Mouse (Mus musculus) intestine, embryonic 15.5 days (tissue): ENCODE data around the gene Aak1. TPM values are rescaled to one million over a fixed set of nuclear protein-coding genes. Genes with fewer than 3 reads are reported as not detected.
"Not testable (repeated sequence)": the region's sequence is repeated elsewhere in the genome, so short reads cannot be mapped to it uniquely, and the experiment has no call there.

Source experiments
- ATAC-seq: fragments of 200-750 bp; cut with Nextera tagmentation; 2 replicates; pipeline ENCODE4 v1.8.0; 2017; ENCODE audit warnings: moderate TSS enrichment, moderate library complexity
- H3K27ac ChIP-seq: fragments of 300-500 bp; sonication (generic); 2 replicates; pipeline ENCODE4 v1.5.1; 2015; ENCODE audit warnings: mild to moderate bottlenecking, inconsistent platforms
- H3K27me3 ChIP-seq: fragments of 300-500 bp; sonication (generic); replicated peaks from 2 replicates; pipeline ENCODE4 v1.6.1; 2015; ENCODE audit warnings: inconsistent platforms
- H3K36me3 ChIP-seq: fragments of 300-500 bp; sonication (generic); 2 replicates; pipeline ENCODE4 v1.6.1; 2015; ENCODE audit warnings: inconsistent platforms
- H3K4me1 ChIP-seq: fragments of 300-500 bp; sonication (generic); replicated peaks from 2 replicates; pipeline ENCODE4 v1.6.1; 2015; ENCODE audit warnings: inconsistent platforms
- H3K4me2 ChIP-seq: fragments of 300-500 bp; sonication (generic); replicated peaks from 2 replicates; pipeline ENCODE4 v1.6.1; 2015; ENCODE audit warnings: mild to moderate bottlenecking, inconsistent platforms
- H3K4me3 ChIP-seq: fragments of 300-500 bp; sonication (generic); replicated peaks from 2 replicates; pipeline ENCODE4 v1.5.1; 2015; ENCODE audit warnings: inconsistent platforms
- H3K9ac ChIP-seq: fragments of 300-500 bp; sonication (generic); 2 replicates; pipeline ENCODE4 v1.6.1; 2015; ENCODE audit warnings: inconsistent platforms
- H3K9me3 ChIP-seq: fragments of 300-500 bp; sonication (generic); 2 replicates; pipeline ENCODE4 v1.6.1; 2016; ENCODE audit warnings: inconsistent platforms
- WGBS: fragments of 180-500 bp; shearing (Covaris S2); methylation state at CpG from one replicate; pipeline ENCODE4 v1.1.7; 2015; 5-methylcytosine and 5-hydroxymethylcytosine counted together
- polyA plus RNA-seq: library from polyadenylated mRNA; unstranded; fragments of >200 nt; fragmentation: Nextera tagmentation; extraction: Ambion mirVana; gene quantifications from 2 replicates; pipeline ENCODE4 v1.2.1, GENCODE M21; 2015

The Aak1 gene
- polyA plus RNA-seq, 1 experiment from 2014 or later: 14.8 TPM

DNA sequence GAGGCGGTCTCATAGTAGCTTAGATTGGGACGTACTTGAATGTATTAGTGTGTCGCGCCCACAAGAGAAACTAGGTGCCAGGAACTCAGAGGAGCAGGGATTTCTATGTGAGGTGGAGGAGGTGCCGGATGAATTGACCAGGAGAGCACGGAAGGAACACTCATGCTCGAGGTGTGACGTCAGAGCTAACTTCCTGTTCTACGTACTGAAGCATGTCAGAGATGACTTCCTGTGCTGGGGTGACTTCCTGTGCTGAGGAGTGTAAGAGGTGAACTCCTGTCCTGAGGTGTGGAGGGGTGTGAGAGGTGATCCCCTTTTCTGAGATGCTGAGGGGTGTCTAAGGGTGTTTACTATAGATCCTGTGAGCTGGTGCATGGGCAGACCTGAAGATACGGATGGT is 22.5 kb downstream of the Aak1 start:
- Histone ChIP-seq H3K9ac (no peak overlapping the region), H3K9me3 (no peaks in the 10 kb centered on the region), H3K36me3 (no peaks in the 10 kb centered on the region; the same call in 1 of the 2 replicates), H3K4me3 (no peak overlapping the region), H3K27me3 (no peaks in the 10 kb centered on the region), H3K27ac (no peak overlapping the region), H3K4me1 (0 out of 2 replicates have a peak, but pooled peaks cover 2% of the 10 kb centered on the region), H3K4me2 (no peak overlapping the region)
- no peak for ATAC-seq
- WGBS: 91% methylated on average over 10 of the region's 10 CpGs

DNA sequence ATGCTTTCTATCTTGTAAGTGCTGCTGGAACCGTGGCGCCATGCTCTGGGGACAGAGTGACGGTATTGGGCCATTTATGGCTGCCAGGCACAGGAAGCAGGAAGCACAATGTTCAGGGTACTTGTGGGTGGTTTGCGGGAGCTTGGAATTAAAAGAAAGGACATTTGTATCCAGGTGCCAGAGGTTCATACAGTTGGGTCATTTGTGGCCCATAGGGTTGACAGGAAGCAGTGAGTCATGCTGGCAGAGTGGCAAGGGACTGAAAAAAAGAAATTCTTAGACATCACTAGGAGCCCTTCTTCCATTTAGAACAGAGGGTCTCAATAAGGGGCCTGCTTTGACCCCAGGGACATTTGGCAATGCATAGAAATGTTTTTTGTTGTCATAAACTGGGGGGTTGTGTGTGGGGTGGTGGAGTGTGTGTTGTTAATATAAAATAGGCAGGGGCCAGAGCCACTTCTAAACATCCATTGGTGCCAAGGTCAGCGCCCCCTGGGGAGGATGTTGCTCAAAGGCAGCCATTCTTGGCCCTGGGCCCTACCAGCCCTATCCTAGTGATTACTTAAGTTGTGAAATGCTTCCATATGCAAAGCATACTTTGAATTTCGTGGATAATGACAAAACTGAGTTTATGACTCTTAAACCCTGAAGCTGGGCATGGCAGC is 25.5 kb downstream of the Aak1 start:
- no peak for ATAC-seq
- H3K9ac ChIP-seq: no peak overlapping the region

DNA sequence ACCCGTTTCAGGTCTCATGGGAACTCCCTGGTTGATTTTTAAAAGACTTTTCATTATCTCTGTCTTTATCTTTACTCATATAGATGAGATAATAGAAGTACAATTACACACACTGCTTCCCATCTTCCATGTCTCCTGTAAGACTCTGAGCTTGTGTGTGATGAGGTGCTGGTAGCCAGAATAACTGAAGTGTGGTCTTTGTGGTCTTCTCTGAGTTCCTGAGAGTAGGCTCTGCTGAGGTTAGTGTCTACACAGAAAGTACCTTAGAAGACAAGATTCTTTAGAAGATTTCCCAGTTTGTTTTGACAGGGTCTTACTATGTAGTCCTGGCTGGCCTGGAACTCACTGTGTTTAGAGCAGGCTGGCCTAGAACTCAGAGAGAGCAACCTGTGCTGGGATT is 27.1 kb downstream of the Aak1 start:
- Histone ChIP-seq H3K4me3 (no peak overlapping the region), H3K27ac (no peak overlapping the region), H3K4me1 (no peaks in the 10 kb centered on the region), H3K36me3 (no peaks in the 10 kb centered on the region; the same call in 1 of the 2 replicates), H3K4me2 (no peak overlapping the region), H3K27me3 (no peaks in the 10 kb centered on the region), H3K9me3 (no peaks in the 10 kb centered on the region), H3K9ac (no peak overlapping the region)
- WGBS: 50% methylated on average over 1 of the region's 1 CpGs
- ATAC-seq: no peak

More for the DNA sequence above, 25.5 kb downstream of the Aak1 start:
- H3K4me1 ChIP-seq: no peaks in the 10 kb centered on the region
- H3K4me3 ChIP-seq: no peak overlapping the region
- H3K9me3 ChIP-seq: no peaks in the 10 kb centered on the region
- WGBS: 78% methylated on average over 6 of the region's 6 CpGs
- H3K4me2 ChIP-seq: no peak overlapping the region
- H3K27me3 ChIP-seq: no peaks in the 10 kb centered on the region
- H3K27ac ChIP-seq: no peak overlapping the region
- H3K36me3 ChIP-seq: no peaks in the 10 kb centered on the region; the same call in 1 of the 2 replicates

DNA sequence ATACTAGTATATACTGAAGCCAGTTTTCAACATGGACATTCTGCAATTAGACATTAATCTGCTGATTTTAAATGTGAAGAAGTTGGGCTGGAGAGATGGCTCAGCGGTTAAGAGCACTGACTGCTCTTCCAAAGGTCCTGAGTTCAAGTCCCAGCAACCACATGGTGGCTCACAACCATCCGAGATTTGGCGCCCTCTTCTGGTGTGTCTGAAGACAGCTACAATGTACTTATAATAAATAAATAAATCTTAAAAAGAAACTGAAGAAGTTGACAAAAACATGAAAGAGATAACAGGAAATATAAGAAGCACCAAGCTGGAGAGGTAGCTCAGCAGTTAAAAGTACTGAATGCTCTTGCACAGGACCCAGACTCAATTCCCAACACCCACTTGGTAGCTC is 29.3 kb downstream of the Aak1 start:
- not testable (repeated sequence) for ATAC-seq, H3K4me2 ChIP-seq, H3K9ac ChIP-seq, H3K27ac ChIP-seq, H3K27me3 ChIP-seq, H3K9me3 ChIP-seq, H3K4me1 ChIP-seq, H3K4me3 ChIP-seq, H3K36me3 ChIP-seq
- 80% methylated on average over 3 of the region's 3 CpGs for WGBS

DNA sequence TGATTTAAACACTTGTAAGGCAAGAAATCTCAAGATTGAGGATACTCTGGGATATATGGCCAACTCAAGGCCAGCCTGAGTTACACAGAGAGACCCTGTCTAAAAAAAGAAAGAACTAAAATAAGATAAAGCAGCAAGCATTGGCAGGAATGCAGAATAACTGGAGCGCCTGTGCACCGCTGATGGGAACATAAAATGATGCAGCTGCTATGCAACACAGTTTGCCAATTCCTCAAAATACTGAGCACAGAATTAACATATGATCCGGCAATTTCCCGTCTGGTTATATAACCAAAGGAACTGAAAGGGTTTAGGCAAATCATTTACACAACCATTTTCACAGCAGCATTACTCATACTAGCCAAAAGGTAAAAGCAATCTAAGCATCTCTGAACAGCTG is 30.0 kb downstream of the Aak1 start:
- no peak for ATAC-seq

DNA sequence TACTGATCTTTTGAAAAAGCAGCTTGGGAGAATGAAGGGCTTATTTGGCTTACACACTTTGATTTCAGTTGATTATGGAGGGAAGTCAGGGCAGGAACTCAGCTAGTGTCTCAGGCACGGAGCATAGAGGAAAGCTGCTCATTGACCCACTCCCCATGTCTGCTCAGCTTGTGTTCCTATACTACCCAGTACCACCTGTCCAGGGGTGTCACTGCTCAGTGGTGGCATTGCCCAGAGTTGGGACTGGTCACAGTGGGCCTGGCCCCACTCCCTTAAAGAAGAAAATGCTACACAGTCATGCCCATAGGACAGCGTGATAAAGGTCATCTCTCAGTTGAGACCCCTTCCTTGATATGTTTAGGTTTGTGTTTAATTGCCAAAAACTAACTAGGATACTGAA is 34.9 kb downstream of the Aak1 start:
- Histone ChIP-seq H3K27ac (no peak overlapping the region), H3K4me3 (no peak overlapping the region), H3K27me3 (no peaks in the 10 kb centered on the region), H3K9ac (no peak overlapping the region), H3K4me2 (no peak overlapping the region), H3K36me3 (no peaks in the 10 kb centered on the region), H3K4me1 (no peaks in the 10 kb centered on the region; the same call in 1 of the 2 replicates), H3K9me3 (no peaks in the 10 kb centered on the region)
- 88% methylated on average over 2 of the region's 2 CpGs for WGBS
- no peak for ATAC-seq

More for the DNA sequence above, 30.0 kb downstream of the Aak1 start:
- Histone ChIP-seq H3K27ac (no peak overlapping the region), H3K36me3 (no peaks in the 10 kb centered on the region; the same call in 1 of the 2 replicates), H3K4me2 (no peak overlapping the region), H3K4me3 (no peak overlapping the region), H3K9ac (no peak overlapping the region), H3K9me3 (no peaks in the 10 kb centered on the region), H3K27me3 (no peaks in the 10 kb centered on the region), H3K4me1 (no peaks in the 10 kb centered on the region)
- 78% methylated on average over 4 of the region's 4 CpGs for WGBS

DNA sequence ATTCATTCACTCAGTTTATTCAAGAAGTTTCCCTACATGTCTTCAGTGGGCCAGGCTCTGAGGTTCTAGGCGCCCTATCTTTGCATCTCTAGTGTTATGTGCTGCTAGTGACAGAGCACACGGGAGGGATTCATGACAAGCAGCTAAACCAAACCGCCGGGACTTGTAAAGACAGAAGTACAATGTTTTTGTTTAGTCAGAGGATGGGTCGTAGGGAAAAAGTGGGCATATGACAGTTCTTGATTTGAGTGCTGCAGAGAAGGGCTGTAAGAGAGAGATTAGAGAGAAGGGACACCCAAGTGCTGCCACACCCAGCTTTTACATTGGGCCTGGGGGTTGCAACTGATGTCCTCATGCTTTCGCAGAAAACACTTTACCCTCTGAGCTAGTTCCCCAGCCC is 35.4 kb downstream of the Aak1 start:
- no peaks in the 10 kb centered on the region for H3K36me3 ChIP-seq
- ATAC-seq: no peak
- WGBS: 78% methylated on average over 6 of the region's 6 CpGs
- H3K27ac ChIP-seq: no peak overlapping the region
- no peak overlapping the region for H3K4me2 ChIP-seq
- H3K4me3 ChIP-seq: no peak overlapping the region
- H3K9me3 ChIP-seq: no peaks in the 10 kb centered on the region
- H3K9ac ChIP-seq: no peak overlapping the region
- no peaks in the 10 kb centered on the region; the same call in 1 of the 2 replicates for H3K4me1 ChIP-seq
- H3K27me3 ChIP-seq: no peaks in the 10 kb centered on the region

DNA sequence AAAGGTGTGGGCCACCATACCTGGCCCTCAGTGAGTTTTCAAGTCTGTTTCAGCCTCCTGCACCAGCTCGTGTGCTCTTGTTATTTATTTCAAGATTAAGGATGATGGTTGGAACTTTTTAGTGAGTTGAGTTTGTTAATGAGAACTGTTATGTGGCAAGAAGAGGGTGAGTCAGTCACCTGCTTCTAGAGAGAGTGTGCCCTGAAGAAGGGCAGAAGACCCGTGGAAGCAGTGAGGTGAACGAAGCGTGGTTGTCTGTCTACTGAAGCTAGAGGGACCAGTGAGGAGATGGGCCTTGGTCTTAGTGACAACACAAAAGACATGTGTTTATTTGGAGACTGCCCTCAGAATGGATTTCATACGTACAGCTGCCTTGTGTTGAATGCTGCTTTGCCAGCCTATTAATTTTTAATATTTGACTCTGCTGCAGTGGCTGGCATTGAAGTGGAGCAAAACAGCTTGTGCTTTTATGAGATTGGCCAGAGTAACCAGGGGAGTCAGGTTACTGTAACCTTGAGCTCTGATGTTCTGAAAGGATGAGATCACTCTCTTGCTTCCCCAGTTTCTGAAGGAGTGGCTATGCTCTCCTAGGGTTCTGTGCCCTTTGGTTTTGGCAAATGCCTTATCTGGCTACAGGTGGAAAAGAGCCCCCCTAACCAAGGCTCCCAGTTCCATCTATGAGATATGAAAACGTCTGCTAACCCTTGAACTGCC is 36.7 kb downstream of the Aak1 start:
- Histone ChIP-seq H3K4me2 (no peak overlapping the region), H3K27me3 (no peaks in the 10 kb centered on the region), H3K36me3 (no peaks in the 10 kb centered on the region), H3K4me1 (no peaks in the 10 kb centered on the region; the same call in 1 of the 2 replicates), H3K4me3 (no peak overlapping the region), H3K27ac (no peak overlapping the region), H3K9me3 (no peaks in the 10 kb centered on the region), H3K9ac (no peak overlapping the region)
- peak; percentile 65 for ATAC-seq
- 66% methylated on average over 6 of the region's 6 CpGs for WGBS

DNA sequence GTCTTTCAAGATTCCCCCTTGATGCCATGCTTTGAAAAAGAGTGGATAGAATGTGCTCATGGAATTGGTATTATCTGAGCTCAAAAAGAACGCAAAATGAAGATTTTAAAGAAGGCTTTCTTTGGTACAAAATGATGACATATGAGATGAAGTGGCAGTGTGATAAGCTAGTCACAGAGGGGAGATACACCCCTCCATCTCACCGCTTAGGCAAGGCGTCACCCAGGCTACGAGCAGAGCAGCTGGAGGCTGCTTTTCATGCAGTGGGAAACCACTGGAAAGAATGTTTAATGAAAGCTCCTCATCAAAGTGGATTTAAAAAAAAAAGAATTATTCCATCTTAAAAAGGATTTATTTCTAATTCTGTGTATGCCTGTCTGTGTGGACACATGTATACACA is 37.5 kb downstream of the Aak1 start:
- H3K4me1 ChIP-seq: no peaks in the 10 kb centered on the region; the same call in 1 of the 2 replicates
- no peaks in the 10 kb centered on the region for H3K27me3 ChIP-seq
- no peaks in the 10 kb centered on the region for H3K36me3 ChIP-seq
- no peak overlapping the region for H3K4me3 ChIP-seq
- no peak for ATAC-seq
- no peaks in the 10 kb centered on the region for H3K9me3 ChIP-seq
- no peak overlapping the region for H3K9ac ChIP-seq
- no peak overlapping the region for H3K4me2 ChIP-seq
- 89% methylated on average over 4 of the region's 4 CpGs for WGBS
- H3K27ac ChIP-seq: no peak overlapping the region

DNA sequence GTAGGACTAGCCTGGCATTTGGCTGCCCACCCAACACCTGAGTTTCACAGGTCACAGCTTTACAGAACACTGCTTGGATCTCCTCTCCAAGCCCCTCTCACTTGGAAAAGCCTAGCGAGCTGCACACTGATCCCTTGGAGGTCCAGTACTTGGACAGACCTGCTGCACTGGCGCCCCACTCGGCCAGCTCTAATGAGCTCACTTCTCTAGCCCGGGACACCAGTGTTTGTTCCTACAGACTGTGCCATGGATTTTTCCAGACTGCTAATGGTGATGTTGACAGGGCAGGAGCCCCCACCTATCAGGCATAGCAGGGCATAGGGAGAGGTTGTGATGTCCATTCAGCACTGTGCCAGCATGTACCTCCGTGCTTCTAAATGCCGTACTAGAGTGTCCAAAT is 48.2 kb downstream of the Aak1 start:
- no peak overlapping the region for H3K4me3 ChIP-seq
- 94% methylated on average over 6 of the region's 6 CpGs for WGBS
- no peaks in the 10 kb centered on the region; the same call in 1 of the 2 replicates for H3K36me3 ChIP-seq
- H3K27me3 ChIP-seq: no peaks in the 10 kb centered on the region
- H3K4me2 ChIP-seq: no peak overlapping the region
- H3K4me1 ChIP-seq: no peaks in the 10 kb centered on the region
- H3K9ac ChIP-seq: no peak overlapping the region
- no peak overlapping the region for H3K27ac ChIP-seq
- ATAC-seq: no peak
- H3K9me3 ChIP-seq: no peaks in the 10 kb centered on the region

DNA sequence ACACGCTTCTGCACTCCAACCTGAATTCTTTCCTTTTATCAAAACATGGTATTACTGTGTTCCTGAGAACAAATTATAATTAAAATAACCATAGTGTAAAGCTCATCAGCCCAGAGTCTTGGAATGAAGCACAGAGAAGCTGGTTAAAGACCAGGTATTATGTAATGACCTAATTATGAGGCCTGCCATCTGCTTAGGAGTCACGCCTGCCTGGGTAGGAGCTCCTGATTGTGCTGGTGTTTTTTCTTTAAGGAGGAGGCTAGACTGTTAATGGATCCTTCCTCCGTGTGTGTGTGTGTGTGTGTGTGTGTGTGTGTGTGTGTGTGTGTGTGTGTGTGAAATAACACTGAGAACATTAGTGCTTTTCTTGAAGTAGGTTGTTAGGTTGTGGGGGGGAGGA is 49.7 kb downstream of the Aak1 start:
- no peak overlapping the region for H3K4me3 ChIP-seq
- H3K4me2 ChIP-seq: no peak overlapping the region
- 71% methylated on average over 3 of the region's 3 CpGs for WGBS
- ATAC-seq: no peak
- no peaks in the 10 kb centered on the region for H3K9me3 ChIP-seq
- no peak overlapping the region for H3K9ac ChIP-seq
- H3K36me3 ChIP-seq: no peaks in the 10 kb centered on the region
- no peaks in the 10 kb centered on the region for H3K27me3 ChIP-seq
- H3K4me1 ChIP-seq: no peaks in the 10 kb centered on the region
- H3K27ac ChIP-seq: no peak overlapping the region

DNA sequence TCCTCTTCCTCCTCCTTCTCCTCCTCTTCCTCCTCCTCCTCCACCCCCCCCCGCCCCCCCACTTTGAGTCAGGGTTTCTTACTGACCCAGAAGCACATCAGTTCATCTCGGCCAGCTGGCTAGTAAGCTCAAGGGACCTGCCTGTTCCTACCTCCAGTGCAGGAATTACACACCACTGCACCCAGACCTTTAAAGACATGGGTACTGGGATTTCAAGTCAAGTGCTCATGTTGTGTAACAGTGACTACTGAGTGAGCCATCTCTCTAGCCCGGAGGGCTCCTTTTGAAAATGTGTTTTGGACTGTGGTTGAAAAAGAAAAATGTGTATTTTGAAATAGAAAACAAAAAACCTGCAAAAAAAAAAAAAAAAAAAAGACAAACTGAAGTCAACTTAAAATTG is 50.6 kb downstream of the Aak1 start:
- Histone ChIP-seq H3K4me3 (no peak overlapping the region), H3K27me3 (no peaks in the 10 kb centered on the region), H3K9me3 (no peaks in the 10 kb centered on the region), H3K9ac (no peak overlapping the region), H3K36me3 (no peaks in the 10 kb centered on the region), H3K4me1 (no peaks in the 10 kb centered on the region), H3K27ac (no peak overlapping the region), H3K4me2 (no peak overlapping the region)
- no peak for ATAC-seq
- 93% methylated on average over 2 of the region's 3 CpGs for WGBS

DNA sequence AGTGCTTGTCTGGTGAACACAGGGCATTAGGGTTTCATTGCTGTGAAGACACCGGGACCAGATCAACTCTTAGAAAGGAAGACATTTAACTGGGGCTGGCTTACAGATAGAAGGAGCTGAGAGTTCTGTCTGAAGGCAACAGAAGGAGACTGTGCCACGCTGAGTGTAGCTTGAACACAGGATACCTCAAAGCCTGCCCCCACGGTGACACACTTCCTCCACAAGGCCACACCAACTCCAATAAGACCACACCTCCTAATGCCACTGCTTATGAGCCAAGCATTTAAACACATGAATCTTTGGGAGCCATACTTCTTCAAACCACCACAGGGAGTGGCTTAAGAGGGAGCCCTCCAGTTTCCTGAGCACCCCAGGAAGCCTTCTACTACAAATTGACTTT is 51.2 kb downstream of the Aak1 start:
- no peak overlapping the region for H3K9ac ChIP-seq
- no peak for ATAC-seq
- no peak overlapping the region for H3K27ac ChIP-seq
- no peak overlapping the region for H3K4me3 ChIP-seq
- no peak overlapping the region for H3K4me2 ChIP-seq
- no peaks in the 10 kb centered on the region for H3K9me3 ChIP-seq
- no peaks in the 10 kb centered on the region for H3K36me3 ChIP-seq
- no peaks in the 10 kb centered on the region for H3K27me3 ChIP-seq
- 82% methylated on average over 3 of the region's 3 CpGs for WGBS
- H3K4me1 ChIP-seq: no peaks in the 10 kb centered on the region
